Mouse (Mus musculus): Measurements from ENCODE around the gene Naa35. TPM values are rescaled to one million over a fixed set of nuclear protein-coding genes. Genes with fewer than 3 reads are reported as not detected.

Gene Naa35
- polyA plus RNA-seq (2014; fragmentation: Nextera tagmentation; extraction: Ambion mirVana), result 97.2 and 102 TPM in 2 replicates

GRCm38 (mm10) chr13:59584947-59585647 lies at the start of gene Naa35, which contains the start of gene Agtpbp1:
TSS of gene Naa35 (plus strand) at chr13:59585259.
TSS of gene Agtpbp1 (minus strand) at chr13:59585227.
- H3K4me3 ChIP-seq (ENCODE audit: low read depth, low read length), result peak within 1 kb of the TSS; percentile 89
- H3K27ac ChIP-seq (replicated peaks; ENCODE audit: low read depth, low read length), result peak within 1 kb of the TSS; percentile 36
- ATAC-seq (ENCODE audit: insufficient number of reproducible peaks, low FRiP score, low TSS enrichment, low read depth), result peak; percentile 96
- DNase-seq (ENCODE audit: low spot score), result peak; percentile 100
- no peaks in the 10 kb centered on the region for H3K9me3 ChIP-seq (ENCODE audit: control insufficient read depth, low read length)
- peak within 1 kb of the TSS; percentile 84 for H3K9ac ChIP-seq (ENCODE audit: low read length)
- WGBS, result under 1% methylated on average over 81 of the region's 83 CpGs
- no peaks in the 10 kb centered on the region for H3K27me3 ChIP-seq (ENCODE audit: control insufficient read depth, insufficient read depth, low read length)
- H3K36me3 ChIP-seq (ENCODE audit: control insufficient read depth, insufficient read depth, low read length), result peaks cover 3% of the 10 kb centered on the region; the same call in 1 of the 2 replicates
- H3K4me1 ChIP-seq (ENCODE audit: control insufficient read depth, insufficient read depth, low read length), result peaks cover 9% of the 10 kb centered on the region; the same call in 1 of the 2 replicates
- H3K4me2 ChIP-seq (ENCODE audit: low read depth, severe bottlenecking), result peak within 1 kb of the TSS; percentile 55

GRCm38 (mm10) chr13:59535746-59536145 lies 49.3 kb upstream of the Naa35 start:
- Histone ChIP-seq H3K9me3 (ENCODE audit: control insufficient read depth, low read length) (no peaks in the 10 kb centered on the region), H3K9ac (ENCODE audit: low read length) (no peak overlapping the region), H3K4me3 (ENCODE audit: low read depth, low read length) (no peak overlapping the region), H3K36me3 (ENCODE audit: control insufficient read depth, insufficient read depth, low read length) (no peaks in the 10 kb centered on the region), H3K27ac (replicated peaks; ENCODE audit: low read depth, low read length) (no peak overlapping the region), H3K4me1 (ENCODE audit: control insufficient read depth, insufficient read depth, low read length) (no peaks in the 10 kb centered on the region), H3K27me3 (ENCODE audit: control insufficient read depth, insufficient read depth, low read length) (no peaks in the 10 kb centered on the region), H3K4me2 (ENCODE audit: low read depth, severe bottlenecking) (no peak overlapping the region)
- 90% methylated on average over 6 of the region's 6 CpGs for WGBS
- no peak for ATAC-seq (ENCODE audit: insufficient number of reproducible peaks, low FRiP score, low TSS enrichment, low read depth)
- no peak for DNase-seq (ENCODE audit: low spot score)

- Histone ChIP-seq H3K27ac (replicated peaks; ENCODE audit: low read depth, low read length) (no peak overlapping the region), H3K36me3 (ENCODE audit: control insufficient read depth, insufficient read depth, low read length) (no peaks in the 10 kb centered on the region), H3K27me3 (ENCODE audit: control insufficient read depth, insufficient read depth, low read length) (no peaks in the 10 kb centered on the region), H3K9ac (ENCODE audit: low read length) (no peak overlapping the region), H3K4me1 (ENCODE audit: control insufficient read depth, insufficient read depth, low read length) (no peaks in the 10 kb centered on the region), H3K4me3 (ENCODE audit: low read depth, low read length) (no peak overlapping the region), H3K9me3 (ENCODE audit: control insufficient read depth, low read length) (no peaks in the 10 kb centered on the region), H3K4me2 (ENCODE audit: low read depth, severe bottlenecking) (no peak overlapping the region)
- WGBS, result 79% methylated on average over 2 of the region's 2 CpGs
- ATAC-seq (ENCODE audit: insufficient number of reproducible peaks, low FRiP score, low TSS enrichment, low read depth) (no peak), DNase-seq (ENCODE audit: low spot score) (no peak)
Observed at GRCm38 (mm10) chr13:59536631-59537030, 48.4 kb upstream of the Naa35 start.

- Histone ChIP-seq H3K36me3 (ENCODE audit: control insufficient read depth, insufficient read depth, low read length) (no peaks in the 10 kb centered on the region), H3K4me2 (ENCODE audit: low read depth, severe bottlenecking) (no peak overlapping the region), H3K4me3 (ENCODE audit: low read depth, low read length) (no peak overlapping the region), H3K4me1 (ENCODE audit: control insufficient read depth, insufficient read depth, low read length) (no peaks in the 10 kb centered on the region), H3K9me3 (ENCODE audit: control insufficient read depth, low read length) (no peaks in the 10 kb centered on the region), H3K9ac (ENCODE audit: low read length) (no peak overlapping the region), H3K27ac (replicated peaks; ENCODE audit: low read depth, low read length) (no peak overlapping the region), H3K27me3 (ENCODE audit: control insufficient read depth, insufficient read depth, low read length) (no peaks in the 10 kb centered on the region)
- DNase-seq (ENCODE audit: low spot score) (no peak), ATAC-seq (ENCODE audit: insufficient number of reproducible peaks, low FRiP score, low TSS enrichment, low read depth) (no peak)
- 93% methylated on average over 5 of the region's 5 CpGs for WGBS
Observed at GRCm38 (mm10) chr13:59538661-59539060, 46.4 kb upstream of the Naa35 start.

GRCm38 (mm10) chr13:59540030-59540429 lies 45.0 kb upstream of the Naa35 start:
- no peak overlapping the region for H3K9ac ChIP-seq (ENCODE audit: low read length)
- H3K9me3 ChIP-seq (ENCODE audit: control insufficient read depth, low read length), result no peaks in the 10 kb centered on the region
- no peak overlapping the region for H3K27ac ChIP-seq (replicated peaks; ENCODE audit: low read depth, low read length)
- DNase-seq (ENCODE audit: low spot score), result no peak
- no peak overlapping the region for H3K4me3 ChIP-seq (ENCODE audit: low read depth, low read length)
- 0 out of 2 replicates have a peak, but pooled peaks cover 2% of the 10 kb centered on the region for H3K4me1 ChIP-seq (ENCODE audit: control insufficient read depth, insufficient read depth, low read length)
- H3K27me3 ChIP-seq (ENCODE audit: control insufficient read depth, insufficient read depth, low read length), result no peaks in the 10 kb centered on the region
- no peak overlapping the region for H3K4me2 ChIP-seq (ENCODE audit: low read depth, severe bottlenecking)
- no peaks in the 10 kb centered on the region for H3K36me3 ChIP-seq (ENCODE audit: control insufficient read depth, insufficient read depth, low read length)
- 84% methylated on average over 5 of the region's 5 CpGs for WGBS
- ATAC-seq (ENCODE audit: insufficient number of reproducible peaks, low FRiP score, low TSS enrichment, low read depth), result no peak

- Histone ChIP-seq H3K4me3 (ENCODE audit: low read depth, low read length) (no peak overlapping the region), H3K9me3 (ENCODE audit: control insufficient read depth, low read length) (no peaks in the 10 kb centered on the region), H3K27ac (replicated peaks; ENCODE audit: low read depth, low read length) (no peak overlapping the region), H3K36me3 (ENCODE audit: control insufficient read depth, insufficient read depth, low read length) (no peaks in the 10 kb centered on the region), H3K4me2 (ENCODE audit: low read depth, severe bottlenecking) (no peak overlapping the region), H3K27me3 (ENCODE audit: control insufficient read depth, insufficient read depth, low read length) (no peaks in the 10 kb centered on the region), H3K4me1 (ENCODE audit: control insufficient read depth, insufficient read depth, low read length) (0 out of 2 replicates have a peak, but pooled peaks cover 2% of the 10 kb centered on the region), H3K9ac (ENCODE audit: low read length) (no peak overlapping the region)
- DNase-seq (ENCODE audit: low spot score) (no peak), ATAC-seq (ENCODE audit: insufficient number of reproducible peaks, low FRiP score, low TSS enrichment, low read depth) (no peak)
- 93% methylated on average over 10 of the region's 10 CpGs for WGBS
Observed at GRCm38 (mm10) chr13:59542411-59542810, 42.6 kb upstream of the Naa35 start.

- no peaks in the 10 kb centered on the region for H3K27me3 ChIP-seq (ENCODE audit: control insufficient read depth, insufficient read depth, low read length)
- no peak overlapping the region for H3K27ac ChIP-seq (replicated peaks; ENCODE audit: low read depth, low read length)
- 0 out of 2 replicates have a peak, but pooled peaks cover 4% of the 10 kb centered on the region for H3K4me1 ChIP-seq (ENCODE audit: control insufficient read depth, insufficient read depth, low read length)
- H3K4me2 ChIP-seq (ENCODE audit: low read depth, severe bottlenecking), result no peak overlapping the region
- 63% methylated on average over 2 of the region's 2 CpGs for WGBS
- H3K4me3 ChIP-seq (ENCODE audit: low read depth, low read length), result no peak overlapping the region
- no peak for ATAC-seq (ENCODE audit: insufficient number of reproducible peaks, low FRiP score, low TSS enrichment, low read depth)
- H3K9ac ChIP-seq (ENCODE audit: low read length), result no peak overlapping the region
- H3K9me3 ChIP-seq (ENCODE audit: control insufficient read depth, low read length), result no peaks in the 10 kb centered on the region
- H3K36me3 ChIP-seq (ENCODE audit: control insufficient read depth, insufficient read depth, low read length), result no peaks in the 10 kb centered on the region
- DNase-seq (ENCODE audit: low spot score), result no peak
Observed at GRCm38 (mm10) chr13:59547091-59547490, 38.0 kb upstream of the Naa35 start.

- Histone ChIP-seq H3K9me3 (ENCODE audit: control insufficient read depth, low read length) (no peaks in the 10 kb centered on the region), H3K9ac (ENCODE audit: low read length) (no peak overlapping the region), H3K4me1 (ENCODE audit: control insufficient read depth, insufficient read depth, low read length) (0 out of 2 replicates have a peak, but pooled peaks cover 4% of the 10 kb centered on the region), H3K4me3 (ENCODE audit: low read depth, low read length) (no peak overlapping the region), H3K36me3 (ENCODE audit: control insufficient read depth, insufficient read depth, low read length) (no peaks in the 10 kb centered on the region), H3K27me3 (ENCODE audit: control insufficient read depth, insufficient read depth, low read length) (no peaks in the 10 kb centered on the region), H3K4me2 (ENCODE audit: low read depth, severe bottlenecking) (no peak overlapping the region), H3K27ac (replicated peaks; ENCODE audit: low read depth, low read length) (no peak overlapping the region)
- DNase-seq (ENCODE audit: low spot score), result no peak
- 77% methylated on average over 4 of the region's 4 CpGs for WGBS
- ATAC-seq (ENCODE audit: insufficient number of reproducible peaks, low FRiP score, low TSS enrichment, low read depth), result no peak
Observed at GRCm38 (mm10) chr13:59547716-59548115, 37.3 kb upstream of the Naa35 start.

Measured in limb, embryonic 11.5 days (tissue).